Mouse (Mus musculus): Measurements from ENCODE around the gene Cdca3.

The Cdca3 gene

DNA sequence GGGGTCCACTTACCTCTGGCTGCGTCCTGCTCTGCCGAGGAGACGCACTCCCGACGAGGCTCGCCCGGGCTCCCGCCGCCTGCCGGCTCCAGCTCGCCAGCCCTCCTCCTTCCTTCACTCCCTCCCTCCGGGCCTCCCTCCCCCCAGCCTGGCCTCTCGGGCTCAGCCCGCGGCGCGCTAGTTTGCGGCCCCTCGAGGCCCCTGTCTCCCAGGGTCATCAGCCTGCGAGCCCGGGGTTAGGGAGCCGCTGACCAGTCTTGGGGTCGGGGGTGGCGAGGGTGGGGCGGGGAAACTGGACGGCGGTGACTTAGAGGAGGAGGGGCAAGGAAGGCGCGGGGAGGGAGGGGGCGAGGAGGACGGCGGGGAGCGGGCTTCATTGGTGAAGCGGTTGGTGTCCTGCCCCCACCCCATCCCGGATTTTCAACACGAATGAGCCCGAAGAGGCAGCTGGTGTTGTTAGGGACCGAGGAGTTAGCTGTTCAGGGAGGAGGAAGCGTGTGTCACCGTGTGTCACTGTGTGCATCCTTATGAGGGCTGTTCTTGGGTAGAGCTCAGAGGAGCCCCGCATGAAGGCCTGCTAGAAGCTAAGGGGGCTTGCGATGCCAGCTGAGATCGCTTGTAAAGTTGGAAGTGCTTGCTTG is 34.4 kb downstream of the Cdca3 start, which contains the start of gene Gpr162:
TSS of gene Gpr162 (minus strand) at position 326 of the 641 bp plus-strand sequence.
- DNase-seq (ENCODE audit: low read depth, low spot score), result no peak

DNA sequence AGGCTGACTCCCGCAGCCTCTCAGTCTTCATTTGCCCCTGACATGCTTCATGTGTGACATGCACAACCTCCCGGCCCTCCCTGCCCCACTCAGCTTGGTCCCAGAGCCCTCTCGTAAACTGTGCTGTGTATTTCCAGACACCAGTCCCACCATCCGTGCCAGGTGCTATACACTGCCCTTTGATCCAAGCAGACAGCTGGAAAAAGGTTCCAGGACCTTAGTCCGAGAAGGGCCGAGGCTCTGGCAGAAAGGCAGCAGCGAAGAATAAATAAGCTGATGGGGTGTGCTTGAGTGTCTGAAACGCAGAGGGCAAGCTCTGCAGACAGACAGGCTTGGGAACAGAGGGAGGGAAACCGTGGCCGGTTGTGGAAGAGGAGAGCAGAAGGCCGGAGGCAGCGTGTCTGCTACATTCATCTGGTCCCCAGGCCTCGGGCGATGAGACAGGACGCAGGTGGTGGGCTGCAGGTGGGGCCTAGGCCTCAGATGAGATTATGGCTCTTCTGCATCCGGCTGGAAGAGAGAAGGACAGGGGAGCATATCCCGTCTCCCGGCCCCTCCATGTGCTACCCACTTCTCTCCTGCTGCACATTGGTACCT is 36.5 kb downstream of the Cdca3 start:
- no peak for DNase-seq (ENCODE audit: low read depth, low spot score)

DNA sequence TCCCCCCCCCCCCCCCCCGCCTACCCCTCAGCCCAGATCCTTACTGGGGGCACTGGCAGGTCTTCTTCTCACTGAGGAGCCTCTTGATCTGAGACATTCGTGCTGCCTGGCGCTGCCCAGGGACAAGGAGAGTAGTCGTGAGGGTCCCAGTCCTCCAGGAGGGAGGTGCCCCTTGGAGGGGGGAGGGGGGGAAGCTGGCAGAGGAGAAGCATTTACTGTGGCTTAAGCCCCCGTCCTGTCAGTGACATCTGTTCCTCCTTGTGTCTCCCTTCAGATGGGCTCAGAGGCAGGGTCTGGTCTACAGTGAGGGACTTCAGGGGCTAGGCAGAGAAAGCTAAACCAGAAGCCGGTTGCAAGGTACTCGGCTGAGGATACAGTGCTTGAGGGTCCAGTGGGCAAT is 37.2 kb downstream of the Cdca3 start:
- DNase-seq (ENCODE audit: low read depth, low spot score), result no peak

DNA sequence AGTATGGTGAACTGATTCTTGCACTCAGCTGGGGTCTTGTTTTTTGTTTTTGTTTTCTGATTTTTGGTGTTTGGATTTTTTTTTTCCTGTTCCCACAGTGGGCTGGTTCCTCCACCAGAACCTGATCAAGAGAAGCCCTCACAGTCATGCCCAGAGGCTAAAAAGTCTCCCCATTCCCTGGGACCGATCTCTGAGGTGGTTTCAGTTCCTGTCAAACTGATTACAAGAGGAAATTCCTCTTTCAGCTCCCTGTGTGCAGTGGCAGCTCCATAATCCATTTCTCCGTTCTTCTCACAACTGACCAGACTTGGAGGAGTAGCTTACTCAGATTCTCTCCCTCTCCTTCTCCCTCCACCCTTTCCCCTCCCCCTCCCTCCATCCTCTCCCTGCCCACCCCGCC is 45.0 kb downstream of the Cdca3 start:
- no peak for DNase-seq (ENCODE audit: low read depth, low spot score)

DNA sequence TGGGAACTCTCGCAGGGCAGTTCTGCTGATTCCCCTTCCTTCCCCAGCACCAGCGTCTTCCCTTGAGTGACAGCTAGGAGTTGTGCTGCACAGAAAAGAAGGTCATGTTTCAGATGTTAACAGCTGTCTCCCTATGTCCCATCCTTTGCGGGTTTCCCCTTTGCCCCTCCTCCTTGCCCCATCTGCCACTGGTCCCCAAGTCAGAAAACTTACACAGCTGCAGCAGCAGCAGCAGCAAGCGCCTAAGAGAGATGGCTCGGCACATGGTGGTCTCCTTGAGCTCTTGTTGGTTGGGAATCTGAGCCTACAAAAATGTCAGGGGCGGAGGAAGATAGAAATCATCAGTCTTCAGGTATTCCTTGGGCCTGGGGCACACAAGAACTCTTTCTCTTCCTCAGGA is 50.0 kb downstream of the Cdca3 start:
- no peak for DNase-seq (ENCODE audit: low read depth, low spot score)

DNA sequence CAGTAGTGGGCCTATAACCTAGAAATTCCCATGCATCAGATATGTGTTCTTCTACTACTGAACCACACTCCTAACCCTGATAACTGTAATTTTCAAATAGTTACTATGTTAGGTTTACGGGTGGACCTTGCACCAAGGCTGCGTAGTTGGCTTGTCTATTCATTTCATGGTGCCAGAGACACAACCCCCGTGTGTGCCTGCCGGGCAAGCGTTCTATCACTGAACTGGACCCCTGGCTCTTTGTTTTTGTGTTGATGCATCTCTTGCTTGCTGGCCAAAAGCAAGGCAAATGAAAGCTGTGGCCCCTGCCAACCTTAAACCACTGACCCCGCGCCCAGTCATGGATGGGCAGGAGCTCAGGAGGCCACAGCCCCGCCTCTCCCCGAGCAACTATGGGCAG is 52.5 kb downstream of the Cdca3 start:
- no peak for DNase-seq (ENCODE audit: low read depth, low spot score)
